Mouse (Mus musculus) heart, embryonic 13.5 days (tissue): Measurements from ENCODE around the gene Polr2c. TPM values are rescaled to one million over a fixed set of nuclear protein-coding genes. Genes with fewer than 3 reads are reported as not detected.

Experiments used
- ATAC-seq: fragments of 200-750 bp; cut with Nextera tagmentation; 2 replicates; pipeline ENCODE4 v1.8.0; 2017; ENCODE audit warnings: moderate TSS enrichment; ENCODE audit not compliant: insufficient number of reproducible peaks, low FRiP score, low TSS enrichment; ENCODE audit errors: extremely low read depth
- H3K27ac ChIP-seq: fragments of 300-500 bp; sonication (generic); replicated peaks from 2 replicates; pipeline ENCODE4 v1.5.1; 2015; ENCODE audit warnings: moderate library complexity, mild to moderate bottlenecking, inconsistent platforms
- H3K27me3 ChIP-seq: fragments of 300-500 bp; sonication (generic); replicated peaks from 2 replicates; pipeline ENCODE4 v1.6.1; 2015; ENCODE audit warnings: mild to moderate bottlenecking, inconsistent platforms
- H3K36me3 ChIP-seq: fragments of 300-500 bp; sonication (generic); 2 replicates; pipeline ENCODE4 v1.6.1; 2015; ENCODE audit warnings: mild to moderate bottlenecking, inconsistent platforms
- H3K4me1 ChIP-seq: fragments of 300-500 bp; sonication (generic); 2 replicates; pipeline ENCODE4 v1.6.1; 2015; ENCODE audit warnings: inconsistent platforms
- H3K4me2 ChIP-seq: fragments of 300-500 bp; sonication (generic); 2 replicates; pipeline ENCODE4 v1.6.1; 2015; ENCODE audit warnings: inconsistent platforms, mild to moderate bottlenecking, moderate library complexity
- H3K4me3 ChIP-seq: fragments of 300-500 bp; sonication (generic); 2 replicates; pipeline ENCODE4 v1.5.1; 2015; ENCODE audit warnings: moderate library complexity, mild to moderate bottlenecking, inconsistent platforms
- H3K9ac ChIP-seq: fragments of 300-500 bp; sonication (generic); 2 replicates; pipeline ENCODE4 v1.6.1; 2015; ENCODE audit warnings: inconsistent platforms, mild to moderate bottlenecking, moderate library complexity
- H3K9me3 ChIP-seq: fragments of 300-500 bp; sonication (generic); 2 replicates; pipeline ENCODE4 v1.6.1; 2016; ENCODE audit warnings: inconsistent platforms
- WGBS: fragments of 180-500 bp; shearing (Covaris S2); methylation state at CpG from one replicate; pipeline ENCODE4 v1.1.7; 2015; ENCODE audit warnings: mixed read lengths; 5-methylcytosine and 5-hydroxymethylcytosine counted together
- polyA plus RNA-seq: library from polyadenylated mRNA; unstranded; fragments of >200 nt; fragmentation: Nextera tagmentation; extraction: Ambion mirVana; gene quantifications from 2 replicates; pipeline ENCODE4 v1.2.1, GENCODE M21; 2015

The Polr2c gene
- 107 and 129 TPM in 2 replicates for polyA plus RNA-seq

DNA sequence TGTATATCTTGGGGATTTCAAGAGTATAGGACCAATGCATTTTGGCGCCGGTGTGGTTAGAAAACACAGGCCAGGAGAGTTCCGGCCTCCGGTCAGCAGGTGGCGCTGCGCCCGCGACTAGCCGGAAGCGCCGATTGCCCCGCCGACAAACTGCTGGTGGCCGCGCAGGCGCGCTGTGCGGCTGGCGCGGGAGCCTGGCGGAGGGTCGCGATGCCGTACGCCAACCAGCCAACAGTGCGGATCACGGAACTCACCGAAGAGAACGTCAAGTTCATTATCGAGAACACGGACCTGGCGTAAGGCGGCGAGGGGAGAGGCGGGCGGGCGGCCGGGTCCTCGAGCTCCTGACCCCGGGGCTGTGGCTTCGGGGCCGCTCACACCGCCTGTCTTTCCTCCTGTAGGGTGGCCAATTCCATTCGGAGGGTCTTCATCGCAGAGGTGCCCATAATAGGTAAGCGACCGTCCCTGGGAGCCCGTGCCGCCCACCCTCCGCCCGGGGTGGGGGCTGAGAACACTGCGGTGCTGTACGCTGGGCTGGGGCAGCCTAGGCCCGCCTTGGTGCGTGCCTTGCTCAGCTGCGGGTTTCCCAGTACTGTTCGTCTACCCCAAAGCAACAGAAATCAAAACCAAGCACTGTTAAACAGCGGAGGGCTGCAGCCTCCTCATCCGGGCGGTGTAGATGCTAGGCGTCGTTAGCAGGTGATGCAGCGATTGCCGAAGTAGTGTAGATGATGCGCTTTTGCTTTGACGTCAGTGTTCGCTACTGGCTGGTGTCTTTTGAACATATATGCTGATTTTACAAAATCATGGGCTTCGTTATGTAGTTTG lies at the start of gene Polr2c:
Gene Polr2c, plus strand, starts transcription at position 105 of the 828 bp plus-strand sequence.
- ATAC-seq = peak; percentile 69
- no peaks in the 10 kb centered on the region for H3K9me3 ChIP-seq
- WGBS = under 1% methylated on average over 68 of the region's 68 CpGs

DNA sequence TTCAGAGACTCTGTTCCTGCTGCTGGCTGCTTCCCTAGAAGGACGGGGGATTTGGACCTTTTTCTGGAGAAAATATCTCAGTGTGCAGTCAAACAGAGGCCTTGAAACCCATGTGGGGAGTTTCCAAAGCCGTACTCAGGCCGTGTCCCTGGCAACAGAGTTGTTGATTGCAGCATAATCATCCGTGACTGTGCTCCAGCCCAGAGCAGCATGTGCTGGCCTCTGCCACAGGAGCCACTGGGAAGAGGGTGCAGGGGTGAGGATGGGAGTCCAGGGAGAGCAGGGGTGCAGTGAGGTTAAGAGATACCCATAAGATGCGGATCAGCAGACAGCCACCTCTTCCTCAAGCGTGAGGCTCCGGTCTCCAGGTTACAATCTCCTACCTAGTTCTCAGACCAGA lies 49.7 kb upstream of the Polr2c start:
- ATAC-seq = no peak
- Histone ChIP-seq H3K27me3 (peaks cover 48% of the 10 kb centered on the region), H3K4me3 (no peak overlapping the region), H3K9ac (no peak overlapping the region), H3K4me2 (no peak overlapping the region), H3K9me3 (no peaks in the 10 kb centered on the region), H3K36me3 (no peaks in the 10 kb centered on the region), H3K27ac (no peak overlapping the region), H3K4me1 (peaks cover 21% of the 10 kb centered on the region)
- WGBS = 51% methylated on average over 7 of the region's 7 CpGs

More for the DNA sequence above, at the start of gene Polr2c:
- H3K4me2 ChIP-seq = peak within 1 kb of the TSS; percentile 93
- peak within 1 kb of the TSS; percentile 70 for H3K27ac ChIP-seq
- H3K4me3 ChIP-seq = peak within 1 kb of the TSS; percentile 99
- H3K36me3 ChIP-seq = peaks cover 62% of the 10 kb centered on the region
- peak within 1 kb of the TSS; percentile 99 for H3K9ac ChIP-seq
- H3K27me3 ChIP-seq = no peaks in the 10 kb centered on the region
- peaks cover 24% of the 10 kb centered on the region for H3K4me1 ChIP-seq

DNA sequence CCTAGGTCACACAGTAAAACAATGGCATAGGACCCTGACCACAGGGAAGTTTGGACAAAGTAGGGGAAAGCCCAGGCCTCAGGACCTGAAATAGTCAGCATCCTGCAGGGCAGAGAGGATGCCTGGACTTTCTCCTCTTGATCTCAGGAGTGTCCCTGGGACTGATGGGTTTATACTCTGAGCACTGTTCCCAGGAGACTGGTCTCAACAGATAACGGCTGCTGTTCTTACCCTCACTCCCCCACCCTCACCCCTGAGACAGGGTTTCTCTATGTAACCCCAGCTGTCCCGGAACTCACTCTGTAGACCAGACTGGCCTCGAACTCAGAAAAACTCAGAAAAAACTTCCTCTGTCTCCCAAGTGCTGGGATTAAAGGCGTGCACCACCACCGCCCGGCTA lies 48.9 kb upstream of the Polr2c start:
- H3K9ac ChIP-seq = no peak overlapping the region
- no peak overlapping the region for H3K4me2 ChIP-seq
- H3K36me3 ChIP-seq = no peaks in the 10 kb centered on the region
- H3K4me1 ChIP-seq = peaks cover 14% of the 10 kb centered on the region
- 74% methylated on average over 6 of the region's 6 CpGs for WGBS
- H3K27me3 ChIP-seq = peaks cover 48% of the 10 kb centered on the region
- no peaks in the 10 kb centered on the region for H3K9me3 ChIP-seq
- no peak overlapping the region for H3K4me3 ChIP-seq
- H3K27ac ChIP-seq = no peak overlapping the region
- ATAC-seq = no peak

DNA sequence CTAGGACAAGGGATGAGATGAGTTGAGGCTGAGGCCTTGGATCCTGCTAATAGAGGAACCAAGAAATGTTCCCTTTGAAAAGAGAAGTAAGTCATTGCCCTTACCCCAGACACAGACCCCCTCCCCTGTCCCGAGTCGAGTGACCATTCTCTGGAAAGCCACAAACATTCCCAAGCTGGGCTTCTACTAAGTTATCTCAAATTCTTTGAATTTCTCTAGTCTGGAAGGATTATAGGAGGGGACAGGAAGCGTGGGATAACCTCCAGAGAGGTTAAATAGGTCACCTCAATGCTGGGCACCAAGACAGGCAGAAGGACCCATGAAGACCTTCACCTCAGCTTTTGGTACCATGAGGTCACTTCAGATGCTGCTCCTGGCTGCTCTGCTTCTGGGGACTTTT lies 47.1 kb upstream of the Polr2c start, which contains the start of gene Ccl17:
Gene Ccl17, plus strand, starts transcription at position 301 of the 400 bp plus-strand sequence.
- 24% methylated on average over 3 of the region's 3 CpGs for WGBS
- no peak within 1 kb of the TSS for H3K4me2 ChIP-seq
- H3K27ac ChIP-seq = no peak within 1 kb of the TSS
- peaks cover 40% of the 10 kb centered on the region for H3K27me3 ChIP-seq
- ATAC-seq = no peak
- H3K9me3 ChIP-seq = no peaks in the 10 kb centered on the region
- H3K36me3 ChIP-seq = no peaks in the 10 kb centered on the region
- H3K4me1 ChIP-seq = peaks cover 6% of the 10 kb centered on the region
- H3K9ac ChIP-seq = no peak within 1 kb of the TSS
- no peak within 1 kb of the TSS for H3K4me3 ChIP-seq

DNA sequence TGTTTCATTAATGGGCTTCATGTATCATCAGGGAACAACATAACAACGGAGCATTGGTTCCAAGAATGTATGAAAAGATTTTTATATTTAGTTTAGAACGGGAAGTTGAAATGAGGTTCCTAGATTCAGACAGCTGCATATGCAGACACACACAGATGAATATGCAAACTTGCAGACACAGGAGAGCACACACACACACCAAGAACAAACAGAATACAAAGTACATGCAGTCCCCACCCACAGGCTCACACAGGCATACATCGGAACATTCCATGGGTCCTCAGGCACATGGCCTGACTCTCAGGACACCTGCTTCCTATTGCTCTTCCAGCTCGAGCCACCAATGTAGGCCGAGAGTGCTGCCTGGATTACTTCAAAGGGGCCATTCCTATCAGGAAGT lies 46.4 kb upstream of the Polr2c start:
- ATAC-seq = no peak
- Histone ChIP-seq H3K9me3 (no peaks in the 10 kb centered on the region), H3K4me2 (no peak overlapping the region), H3K27ac (no peak overlapping the region), H3K9ac (no peak overlapping the region), H3K4me1 (peaks cover 6% of the 10 kb centered on the region), H3K27me3 (peaks cover 38% of the 10 kb centered on the region), H3K4me3 (no peak overlapping the region), H3K36me3 (no peaks in the 10 kb centered on the region)
- WGBS = 71% methylated on average over 5 of the region's 5 CpGs

DNA sequence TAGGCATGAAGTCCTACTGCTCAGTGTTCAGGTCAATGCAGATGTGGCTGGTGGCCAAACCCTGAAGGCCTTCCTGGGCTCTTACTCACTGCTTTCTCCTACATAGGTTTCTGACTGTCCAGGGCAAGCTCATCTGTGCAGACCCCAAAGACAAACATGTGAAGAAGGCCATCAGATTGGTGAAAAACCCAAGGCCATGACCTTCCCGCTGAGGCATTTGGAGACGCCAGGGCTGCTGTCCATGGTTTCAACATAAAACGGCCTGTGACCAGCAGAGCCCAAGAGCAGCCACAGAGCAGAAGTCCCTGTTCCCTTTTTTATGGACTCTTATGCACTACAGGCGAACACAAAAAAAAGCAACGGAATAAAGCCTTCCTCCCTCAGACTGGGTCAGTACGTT lies 45.6 kb upstream of the Polr2c start:
- Histone ChIP-seq H3K27me3 (peaks cover 30% of the 10 kb centered on the region), H3K4me2 (no peak overlapping the region), H3K4me1 (peaks cover 6% of the 10 kb centered on the region), H3K9ac (no peak overlapping the region), H3K27ac (no peak overlapping the region), H3K9me3 (no peaks in the 10 kb centered on the region), H3K36me3 (no peaks in the 10 kb centered on the region), H3K4me3 (no peak overlapping the region)
- no peak for ATAC-seq
- WGBS = 58% methylated on average over 6 of the region's 6 CpGs

DNA sequence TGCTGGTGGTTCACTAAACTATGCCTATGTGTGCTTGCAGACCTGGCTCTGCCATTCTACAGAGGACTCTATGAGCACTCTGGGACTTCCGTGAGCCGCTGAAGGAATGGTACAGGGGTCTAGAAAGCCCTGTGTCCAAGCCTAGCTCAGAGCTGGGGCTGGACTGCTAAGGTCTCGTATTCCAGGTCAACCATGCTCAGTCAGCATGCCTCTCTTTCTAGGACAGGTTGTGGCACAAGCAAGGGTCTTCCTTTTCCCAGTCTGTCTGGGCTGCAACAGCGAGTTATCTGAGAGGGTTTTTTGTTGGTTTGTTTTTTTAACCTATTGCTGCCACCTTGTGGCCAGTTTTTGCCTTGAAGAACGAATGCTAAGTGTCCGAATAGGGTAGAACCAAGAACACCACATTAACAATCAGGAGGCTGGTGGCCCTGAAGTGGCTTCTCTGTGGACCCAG lies 44.6 kb upstream of the Polr2c start:
- H3K4me1 ChIP-seq = peaks cover 6% of the 10 kb centered on the region
- no peaks in the 10 kb centered on the region for H3K9me3 ChIP-seq
- H3K4me3 ChIP-seq = no peak overlapping the region
- H3K4me2 ChIP-seq = peak overlapping the region; percentile 23
- no peak overlapping the region for H3K9ac ChIP-seq
- 27% methylated on average over 6 of the region's 6 CpGs for WGBS
- peaks cover 22% of the 10 kb centered on the region; the same call in 1 of the 2 replicates for H3K27me3 ChIP-seq
- no peaks in the 10 kb centered on the region for H3K36me3 ChIP-seq
- no peak for ATAC-seq
- no peak overlapping the region for H3K27ac ChIP-seq

DNA sequence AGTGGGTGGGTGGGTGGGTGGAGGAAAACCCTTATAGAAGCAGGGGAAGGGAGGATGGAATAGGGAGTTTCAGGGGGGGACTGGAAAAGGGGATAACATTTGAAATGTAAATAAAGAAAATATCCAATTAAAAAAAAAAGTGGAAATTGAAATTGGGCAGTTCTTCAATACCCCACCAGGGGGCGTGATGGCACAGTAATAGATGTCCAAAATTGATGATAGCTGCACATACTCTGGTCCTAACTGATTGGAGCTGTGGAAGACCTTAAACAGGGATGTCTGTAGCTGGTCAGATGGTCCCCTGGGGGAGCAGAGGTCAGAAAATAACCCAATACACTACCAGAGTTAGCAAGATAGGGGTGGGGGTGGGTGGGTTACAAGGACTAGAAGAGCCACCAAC lies 42.7 kb upstream of the Polr2c start:
- Histone ChIP-seq H3K4me2 (no peak overlapping the region), H3K4me1 (peaks cover 6% of the 10 kb centered on the region), H3K9ac (no peak overlapping the region), H3K9me3 (no peaks in the 10 kb centered on the region), H3K27ac (no peak overlapping the region), H3K27me3 (peaks cover 13% of the 10 kb centered on the region; the same call in 1 of the 2 replicates), H3K36me3 (no peaks in the 10 kb centered on the region; the same call in 1 of the 2 replicates), H3K4me3 (no peak overlapping the region)
- WGBS = 0% methylated on average over 1 of the region's 1 CpGs
- no peak for ATAC-seq

DNA sequence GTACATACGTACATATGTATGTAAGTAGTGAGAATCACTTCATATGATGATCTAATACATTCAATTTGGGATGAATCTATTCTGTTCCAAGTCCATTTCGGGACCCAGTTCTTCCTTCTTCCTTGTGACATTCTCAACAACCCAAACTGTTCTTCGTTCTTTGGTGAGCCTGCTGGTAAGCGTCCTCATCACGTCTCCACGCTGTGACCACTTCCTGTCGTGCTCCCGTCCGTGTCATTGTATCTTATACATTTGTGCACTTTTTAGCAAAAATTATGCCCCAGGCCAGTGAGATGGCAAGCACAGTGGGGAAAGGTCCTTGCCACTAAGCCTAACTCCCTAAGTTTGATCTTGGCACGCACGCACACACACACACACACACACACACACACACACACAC lies 39.3 kb upstream of the Polr2c start:
- WGBS = 87% methylated on average over 11 of the region's 11 CpGs
- H3K36me3 ChIP-seq = peaks cover 29% of the 10 kb centered on the region
- no peaks in the 10 kb centered on the region for H3K27me3 ChIP-seq
- no peak for ATAC-seq
- H3K4me2 ChIP-seq = no peak overlapping the region
- no peak overlapping the region for H3K27ac ChIP-seq
- 0 out of 2 replicates have a peak, but pooled peaks cover 4% of the 10 kb centered on the region for H3K4me1 ChIP-seq
- H3K9me3 ChIP-seq = no peaks in the 10 kb centered on the region
- H3K4me3 ChIP-seq = no peak overlapping the region
- H3K9ac ChIP-seq = no peak overlapping the region

DNA sequence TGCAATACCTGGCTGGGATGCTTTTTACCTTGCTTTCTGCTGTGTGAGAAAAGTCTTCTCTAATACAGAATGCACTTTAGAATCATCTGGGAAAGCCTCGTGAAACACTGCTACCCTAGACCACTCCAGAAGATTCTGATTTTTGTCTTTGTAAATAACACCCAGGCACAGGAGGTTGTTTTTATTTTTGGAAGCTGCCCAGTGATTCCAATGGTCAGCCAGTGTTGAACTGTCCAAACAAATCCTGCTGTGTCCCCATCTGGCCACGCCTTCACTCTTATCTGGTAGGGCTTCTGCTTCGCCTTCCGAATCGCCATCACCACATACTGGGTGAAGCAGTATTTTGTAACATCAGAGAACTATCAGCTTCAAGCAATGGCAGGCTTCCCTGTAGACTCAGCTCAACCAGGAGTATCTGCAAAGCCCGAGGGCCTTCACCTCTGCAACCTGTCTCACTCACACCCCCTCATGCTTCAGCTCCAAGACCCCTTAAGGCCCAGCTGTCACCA lies 37.5 kb upstream of the Polr2c start:
- Histone ChIP-seq H3K4me2 (no peak overlapping the region), H3K27me3 (no peaks in the 10 kb centered on the region), H3K9me3 (no peaks in the 10 kb centered on the region), H3K36me3 (peaks cover 47% of the 10 kb centered on the region), H3K4me3 (no peak overlapping the region), H3K9ac (no peak overlapping the region), H3K27ac (no peak overlapping the region), H3K4me1 (0 out of 2 replicates have a peak, but pooled peaks cover 4% of the 10 kb centered on the region)
- no peak for ATAC-seq
- WGBS = 48% methylated on average over 6 of the region's 6 CpGs

DNA sequence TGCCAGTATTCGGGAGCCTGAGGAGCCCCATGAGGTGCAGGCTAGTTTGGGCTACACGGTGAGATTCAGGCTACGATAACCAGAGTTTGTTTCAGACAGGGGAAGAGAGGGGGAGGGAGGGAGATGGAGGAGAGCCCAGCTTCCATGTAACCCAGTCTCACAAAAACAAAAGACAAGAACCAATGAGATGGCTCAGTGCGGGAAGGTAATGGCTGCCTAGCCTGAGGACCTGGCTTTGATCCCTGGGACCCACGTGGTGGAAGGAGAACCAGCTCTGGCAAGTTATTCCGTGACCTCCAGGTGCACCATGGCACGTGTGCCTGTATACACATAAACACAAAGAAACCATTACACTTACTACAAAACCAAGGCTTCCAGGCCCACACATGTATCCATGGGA lies 36.7 kb upstream of the Polr2c start:
- H3K4me2 ChIP-seq = no peak overlapping the region
- H3K9ac ChIP-seq = no peak overlapping the region
- no peaks in the 10 kb centered on the region for H3K9me3 ChIP-seq
- no peak overlapping the region for H3K4me3 ChIP-seq
- H3K27me3 ChIP-seq = no peaks in the 10 kb centered on the region
- H3K4me1 ChIP-seq = 0 out of 2 replicates have a peak, but pooled peaks cover 4% of the 10 kb centered on the region
- peaks cover 54% of the 10 kb centered on the region for H3K36me3 ChIP-seq
- ATAC-seq = no peak
- WGBS = 90% methylated on average over 7 of the region's 7 CpGs
- no peak overlapping the region for H3K27ac ChIP-seq
